Mouse (Mus musculus): ENCODE results near the gene Vmn1r188. TPM values are rescaled to one million over a fixed set of nuclear protein-coding genes. Genes with fewer than 3 reads are reported as not detected.
"Not testable (repeated sequence)": the region's sequence is repeated elsewhere in the genome, so short reads cannot be mapped to it uniquely, and the experiment has no call there.

Gene Vmn1r188
- total RNA-seq (2021) = not detected

- DNase-seq (ENCODE audit: extremely low spot score in 1 of 2, low spot score in 2 of 2); intact Hi-C loops (cut with DNase I): not testable (repeated sequence)
These were observed at the start of gene Vmn1r188 for GRCm38 (mm10) chr13:22084140-22084539. Gene Vmn1r188 (plus strand): TSS chr13:22084440.

GRCm38 (mm10) chr13:22034443-22035266, 49.6 kb upstream of the Vmn1r188 start:
- DNase-seq (ENCODE audit: extremely low spot score in 1 of 2, low spot score in 2 of 2) = no peak
- intact Hi-C loops (cut with DNase I) = no loop called here

GRCm38 (mm10) chr13:22035267-22036148, 48.7 kb upstream of the Vmn1r188 start, which contains the start of the genes Hist1h2ah and Hist1h2bk:
Gene Hist1h2ah (minus strand): TSS chr13:22035568.
Gene Hist1h2bk (plus strand): TSS chr13:22035870.
- intact Hi-C loops (cut with DNase I) = not testable (repeated sequence)

GRCm38 (mm10) chr13:22036149-22036956, 47.9 kb upstream of the Vmn1r188 start:
- DNase-seq (ENCODE audit: extremely low spot score in 1 of 2, low spot score in 2 of 2) = no peak
- intact Hi-C loops (cut with DNase I) = no loop called here

More at GRCm38 (mm10) chr13:22035267-22036148, 48.7 kb upstream of the Vmn1r188 start, which contains the start of the genes Hist1h2ah and Hist1h2bk:
- DNase-seq (ENCODE audit: extremely low spot score in 1 of 2, low spot score in 2 of 2) = peak; percentile 78 to 92

- DNase-seq (ENCODE audit: extremely low spot score in 1 of 2, low spot score in 2 of 2) = no peak
- intact Hi-C loops (cut with DNase I) = no loop called here
These were observed 47.3 kb upstream of the Vmn1r188 start for GRCm38 (mm10) chr13:22036986-22037385.

- DNase-seq (ENCODE audit: extremely low spot score in 1 of 2, low spot score in 2 of 2) = no peak
- intact Hi-C loops (cut with DNase I) = no loop called here
These were observed 46.8 kb upstream of the Vmn1r188 start for GRCm38 (mm10) chr13:22037415-22037814.

- intact Hi-C loops (cut with DNase I) = no loop called here
- DNase-seq (ENCODE audit: extremely low spot score in 1 of 2, low spot score in 2 of 2) = no peak
These were observed 44.9 kb upstream of the Vmn1r188 start for GRCm38 (mm10) chr13:22039364-22039763.

- intact Hi-C loops (cut with DNase I) = loop anchor here (10.0 kb wide), 2 partner anchors 1655 to 1695 kb away; partner anchors contain the start of genes Hist1h1c, Hist1h1t and Hist1h4c
- DNase-seq (ENCODE audit: extremely low spot score in 1 of 2, low spot score in 2 of 2) = no peak
These were observed 44.2 kb upstream of the Vmn1r188 start for GRCm38 (mm10) chr13:22039951-22040463.

GRCm38 (mm10) chr13:22040464-22041141, 43.6 kb upstream of the Vmn1r188 start:
- no peak for DNase-seq (ENCODE audit: extremely low spot score in 1 of 2, low spot score in 2 of 2)
- intact Hi-C loops (cut with DNase I) = loop anchor here (10.0 kb wide), 2 partner anchors 1654 to 1694 kb away; partner anchors contain the start of genes Hist1h1c, Hist1h1t and Hist1h4c

- peak; percentile 95 to 96 for DNase-seq (ENCODE audit: extremely low spot score in 1 of 2, low spot score in 2 of 2)
- intact Hi-C loops (cut with DNase I) = loop anchor here (10.0 kb wide), 2 partner anchors 1654 to 1694 kb away; partner anchors contain the start of genes Hist1h1c, Hist1h1t and Hist1h4c
These were observed 43.1 kb upstream of the Vmn1r188 start, which contains the start of gene Hist1h4i for GRCm38 (mm10) chr13:22041142-22041536. Gene Hist1h4i (minus strand): TSS chr13:22041362.

GRCm38 (mm10) chr13:22041651-22042567, 42.3 kb upstream of the Vmn1r188 start:
- intact Hi-C loops (cut with DNase I) = loop anchor here (10.0 kb wide), 2 partner anchors 1653 to 1693 kb away; partner anchors contain the start of genes Hist1h1c, Hist1h1t and Hist1h4c
- no peak for DNase-seq (ENCODE audit: extremely low spot score in 1 of 2, low spot score in 2 of 2)

GRCm38 (mm10) chr13:22042568-22043502, 41.4 kb upstream of the Vmn1r188 start, which contains the start of the genes Hist1h2ag and Hist1h2bj:
Gene Hist1h2ag (minus strand): TSS chr13:22042944.
Gene Hist1h2bj (plus strand): TSS chr13:22043214.
- peak; percentile 79 to 97 for DNase-seq (ENCODE audit: extremely low spot score in 1 of 2, low spot score in 2 of 2)
- intact Hi-C loops (cut with DNase I) = loop anchor here (10.0 kb wide), 2 partner anchors 1652 to 1692 kb away; partner anchors contain the start of genes Hist1h1c, Hist1h1t and Hist1h4c

- DNase-seq (ENCODE audit: extremely low spot score in 1 of 2, low spot score in 2 of 2) = peak in 1 of 2 experiments; percentile 56
- intact Hi-C loops (cut with DNase I) = loop anchor here (10.0 kb wide), 2 partner anchors 1651 to 1691 kb away; partner anchors contain the start of genes Hist1h1c, Hist1h1t and Hist1h4c
These were observed 40.5 kb upstream of the Vmn1r188 start for GRCm38 (mm10) chr13:22043503-22044431.
